Mouse (Mus musculus): Measurements from ENCODE around the gene Cyfip1. TPM values are rescaled to one million over a fixed set of nuclear protein-coding genes. Genes with fewer than 3 reads are reported as not detected.
A peak's percentile ranks its signal among the peaks of the same experiment; 100 is the strongest.

The Cyfip1 gene
- polyA plus RNA-seq, 1 experiment: 38.3 TPM

DNA sequence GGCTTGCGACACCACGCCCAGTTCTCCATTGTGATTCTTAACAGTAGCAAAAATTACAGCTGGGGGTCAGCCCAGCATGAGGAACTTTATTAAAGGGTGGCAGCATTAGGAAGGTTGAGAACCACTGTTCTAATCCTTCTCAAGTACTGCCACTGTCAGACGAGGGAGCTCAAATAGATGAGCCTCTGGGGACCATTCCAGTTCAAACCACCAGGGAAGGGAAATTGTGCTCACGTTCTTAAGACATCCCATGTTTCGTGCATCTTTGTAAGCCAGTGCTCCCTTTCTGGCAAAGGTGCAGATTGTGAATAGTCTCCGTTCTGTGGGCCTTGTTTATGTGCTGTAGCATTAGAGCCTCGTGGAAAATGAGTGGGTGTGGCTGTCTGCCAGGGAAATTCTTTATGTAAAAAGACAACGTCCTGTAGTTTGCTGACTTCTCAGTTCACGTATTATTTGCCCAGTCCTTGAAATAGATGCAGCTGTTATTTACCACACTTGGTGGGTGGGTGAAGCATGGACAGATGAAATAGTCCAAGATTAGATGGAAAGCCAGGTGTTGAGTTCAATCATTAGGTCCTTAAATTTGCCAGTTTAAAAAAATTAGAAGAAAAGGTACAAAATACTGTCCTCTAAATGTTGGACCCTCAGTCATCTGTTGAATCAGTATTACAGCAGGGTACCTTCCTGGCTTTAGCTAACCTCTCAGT is 5.2 kb downstream of the Cyfip1 start:
- no peak for DNase-seq (ENCODE audit: low read depth)
- TF ChIP-seq CTCF (IDR thresholded peaks at IDR 0.05; ENCODE audit: borderline replicate concordance, extremely low read depth, insufficient read depth, insufficient read length) (no peak), POLR2A (IDR thresholded peaks at IDR 0.05; ENCODE audit: borderline replicate concordance, extremely low read depth, insufficient read depth, insufficient read length, poor library complexity, severe bottlenecking) (no peak)

- DNase-seq (ENCODE audit: low read depth): peak; percentile 64
- TF ChIP-seq CTCF (IDR thresholded peaks at IDR 0.05; ENCODE audit: borderline replicate concordance, extremely low read depth, insufficient read depth, insufficient read length): no peak
- TF ChIP-seq POLR2A (IDR thresholded peaks at IDR 0.05; ENCODE audit: borderline replicate concordance, extremely low read depth, insufficient read depth, insufficient read length, poor library complexity, severe bottlenecking): no peak
These were observed 8.5 kb downstream of the Cyfip1 start for GRCm38 (mm10) chr7:55849948-55850571.

DNA sequence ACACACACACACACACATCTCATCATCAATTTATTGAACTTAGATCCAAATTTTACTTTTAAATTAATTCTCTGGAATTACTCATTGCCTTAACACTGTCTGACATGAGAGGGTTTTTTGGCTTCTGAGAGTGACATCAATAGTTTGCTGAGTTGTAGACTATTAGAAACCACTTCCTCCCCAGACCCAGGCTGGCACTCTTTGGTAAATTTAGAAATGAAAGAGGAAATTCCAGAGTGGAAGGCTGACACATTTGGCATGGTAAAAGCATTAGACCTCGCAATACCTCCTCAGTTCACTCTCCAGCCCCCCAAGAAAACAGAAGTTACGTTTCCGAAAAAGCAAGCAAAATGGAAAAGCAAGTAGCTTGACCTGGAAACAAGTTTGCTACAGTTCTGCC is 11.2 kb downstream of the Cyfip1 start:
- no peak for TF ChIP-seq CTCF (IDR thresholded peaks at IDR 0.05; ENCODE audit: borderline replicate concordance, extremely low read depth, insufficient read depth, insufficient read length)
- DNase-seq (ENCODE audit: low read depth): no peak

- no peak for DNase-seq (ENCODE audit: low read depth)
- TF ChIP-seq CTCF (IDR thresholded peaks at IDR 0.05; ENCODE audit: borderline replicate concordance, extremely low read depth, insufficient read depth, insufficient read length): no peak
- TF ChIP-seq POLR2A (IDR thresholded peaks at IDR 0.05; ENCODE audit: borderline replicate concordance, extremely low read depth, insufficient read depth, insufficient read length, poor library complexity, severe bottlenecking): no peak
These were observed 14.1 kb downstream of the Cyfip1 start for GRCm38 (mm10) chr7:55855597-55855996.

GRCm38 (mm10) chr7:55856741-55857140 is 15.2 kb downstream of the Cyfip1 start:
- TF ChIP-seq POLR2A (IDR thresholded peaks at IDR 0.05; ENCODE audit: borderline replicate concordance, extremely low read depth, insufficient read depth, insufficient read length, poor library complexity, severe bottlenecking): no peak
- TF ChIP-seq CTCF (IDR thresholded peaks at IDR 0.05; ENCODE audit: borderline replicate concordance, extremely low read depth, insufficient read depth, insufficient read length): no peak
- no peak for DNase-seq (ENCODE audit: low read depth)

DNA sequence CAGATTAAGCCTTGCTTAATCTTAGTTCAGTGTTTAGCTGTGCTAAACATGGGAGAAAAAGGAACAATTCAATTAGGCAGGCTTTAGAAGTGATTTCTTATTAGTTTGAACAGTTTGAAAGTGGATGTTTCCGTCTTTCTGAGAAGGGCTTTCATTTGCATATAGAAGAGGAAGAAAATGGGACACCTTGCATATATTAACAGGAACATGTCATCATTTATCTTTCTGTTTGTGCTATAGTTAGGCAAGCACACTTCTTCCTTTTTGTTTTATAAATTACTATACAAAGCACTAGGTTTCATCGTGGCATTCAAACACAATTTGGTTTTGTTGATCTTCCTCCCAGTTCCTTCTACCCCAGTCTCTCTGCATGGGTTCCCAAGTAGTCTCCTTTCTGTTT is 16.2 kb downstream of the Cyfip1 start:
- no peak for DNase-seq (ENCODE audit: low read depth)
- no peak for TF ChIP-seq POLR2A (IDR thresholded peaks at IDR 0.05; ENCODE audit: borderline replicate concordance, extremely low read depth, insufficient read depth, insufficient read length, poor library complexity, severe bottlenecking)
- TF ChIP-seq CTCF (IDR thresholded peaks at IDR 0.05; ENCODE audit: borderline replicate concordance, extremely low read depth, insufficient read depth, insufficient read length): no peak

DNA sequence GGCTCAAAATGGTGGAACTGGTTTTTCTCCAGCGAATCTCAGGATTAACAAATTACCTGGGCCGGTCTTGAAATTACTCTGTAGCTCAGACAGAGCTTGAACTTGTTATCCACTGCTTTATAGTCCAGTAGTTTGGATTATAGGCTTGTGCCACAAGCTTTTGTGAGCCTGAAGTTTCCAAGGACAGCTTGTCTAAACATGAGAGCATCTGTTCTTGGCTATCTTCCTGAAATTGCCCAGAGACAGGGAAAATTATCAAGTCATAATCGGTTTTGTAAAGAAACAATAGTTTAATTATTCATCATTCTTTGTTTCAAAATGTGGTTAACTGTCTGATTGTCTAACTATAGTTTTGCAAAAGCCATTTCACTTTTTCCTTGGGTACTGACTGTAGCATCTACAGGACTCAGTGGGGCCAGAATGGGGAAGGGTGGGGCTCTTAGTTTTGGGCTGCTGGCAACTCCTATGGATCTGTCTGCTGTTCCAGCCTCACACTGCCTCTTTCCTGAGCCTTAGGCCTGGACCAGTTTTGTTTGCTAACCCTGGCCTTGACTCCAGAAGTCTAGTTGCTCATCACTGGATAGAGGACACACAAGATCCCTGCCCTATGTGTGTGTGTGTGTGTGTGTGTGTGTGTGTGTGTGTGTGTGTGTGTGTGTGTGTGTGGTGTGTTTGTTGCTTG is 17.4 kb downstream of the Cyfip1 start:
- TF ChIP-seq POLR2A (IDR thresholded peaks at IDR 0.05; ENCODE audit: borderline replicate concordance, extremely low read depth, insufficient read depth, insufficient read length, poor library complexity, severe bottlenecking): no peak
- no peak for TF ChIP-seq CTCF (IDR thresholded peaks at IDR 0.05; ENCODE audit: borderline replicate concordance, extremely low read depth, insufficient read depth, insufficient read length)
- no peak for DNase-seq (ENCODE audit: low read depth)

GRCm38 (mm10) chr7:55859518-55859872 is 17.9 kb downstream of the Cyfip1 start:
- DNase-seq (ENCODE audit: low read depth): no peak
- TF ChIP-seq CTCF (IDR thresholded peaks at IDR 0.05; ENCODE audit: borderline replicate concordance, extremely low read depth, insufficient read depth, insufficient read length) (no peak), POLR2A (IDR thresholded peaks at IDR 0.05; ENCODE audit: borderline replicate concordance, extremely low read depth, insufficient read depth, insufficient read length, poor library complexity, severe bottlenecking) (no peak)

DNA sequence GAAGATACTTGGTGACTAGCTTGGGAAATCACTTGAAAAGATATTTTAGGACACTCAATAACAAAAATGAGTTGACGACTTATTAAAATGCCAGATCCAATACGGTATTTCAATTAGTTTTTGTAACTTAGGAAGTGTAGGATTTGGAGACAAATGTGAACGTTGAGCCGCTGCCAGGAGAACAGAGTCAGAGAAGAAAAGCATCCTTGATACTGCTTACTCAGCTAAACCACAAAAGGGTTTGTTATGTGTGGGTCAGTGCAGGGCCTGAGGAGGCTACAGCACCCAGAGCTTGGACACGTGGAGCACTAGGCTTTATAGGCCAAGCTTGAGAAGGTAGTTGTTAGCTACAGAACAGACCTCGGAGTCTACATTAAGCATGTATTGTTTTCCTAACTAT is 18.4 kb downstream of the Cyfip1 start:
- TF ChIP-seq POLR2A (IDR thresholded peaks at IDR 0.05; ENCODE audit: borderline replicate concordance, extremely low read depth, insufficient read depth, insufficient read length, poor library complexity, severe bottlenecking) (no peak), CTCF (IDR thresholded peaks at IDR 0.05; ENCODE audit: borderline replicate concordance, extremely low read depth, insufficient read depth, insufficient read length) (no peak)
- no peak for DNase-seq (ENCODE audit: low read depth)

GRCm38 (mm10) chr7:55861175-55861574 is 19.6 kb downstream of the Cyfip1 start:
- DNase-seq (ENCODE audit: low read depth): no peak
- no peak for TF ChIP-seq POLR2A (IDR thresholded peaks at IDR 0.05; ENCODE audit: borderline replicate concordance, extremely low read depth, insufficient read depth, insufficient read length, poor library complexity, severe bottlenecking)
- no peak for TF ChIP-seq CTCF (IDR thresholded peaks at IDR 0.05; ENCODE audit: borderline replicate concordance, extremely low read depth, insufficient read depth, insufficient read length)

GRCm38 (mm10) chr7:55865044-55865443 is 23.5 kb downstream of the Cyfip1 start:
- TF ChIP-seq CTCF (IDR thresholded peaks at IDR 0.05; ENCODE audit: borderline replicate concordance, extremely low read depth, insufficient read depth, insufficient read length) (no peak), POLR2A (IDR thresholded peaks at IDR 0.05; ENCODE audit: borderline replicate concordance, extremely low read depth, insufficient read depth, insufficient read length, poor library complexity, severe bottlenecking) (no peak)
- no peak for DNase-seq (ENCODE audit: low read depth)
